Mouse (Mus musculus) embryonic fibroblast, embryonic 13.5 days (primary cell): ENCODE measurements around the gene Rftn1. TPM values are rescaled to one million over a fixed set of nuclear protein-coding genes. Genes with fewer than 3 reads are reported as not detected.

Source experiments
- H3K27ac ChIP-seq: 2 replicates; pipeline ENCODE4 v1.5.1; 2012; ENCODE audit warnings: low read length, control low read depth, inconsistent platforms; ENCODE audit not compliant: insufficient read depth
- H3K4me1 ChIP-seq: 2 replicates; pipeline ENCODE4 v1.6.1; 2011; ENCODE audit warnings: low read length; ENCODE audit not compliant: control insufficient read depth, insufficient read depth
- H3K4me3 ChIP-seq: 2 replicates; pipeline ENCODE4 v1.5.1; 2011; ENCODE audit warnings: mild to moderate bottlenecking, control low read depth, low read length; ENCODE audit not compliant: insufficient read depth
- CTCF ChIP-seq: IDR thresholded peaks from 2 replicates; pipeline ENCODE4 v1.5.1; 2011; ENCODE audit warnings: mild to moderate bottlenecking, control low read depth, low read length, moderate library complexity, borderline replicate concordance; ENCODE audit not compliant: insufficient read depth
- POLR2A ChIP-seq: IDR thresholded peaks from 2 replicates; pipeline ENCODE4 v1.6.1; 2011; ENCODE audit warnings: low read depth, mild to moderate bottlenecking, control low read depth, low read length, moderate library complexity
- polyA plus RNA-seq: library from polyadenylated mRNA; stranded (reverse); fragments of >200 nt; gene quantifications from 2 replicates; pipeline ENCODE4 v1.2.4, GENCODE M21; 2011; ENCODE audit warnings: low read depth; ENCODE audit not compliant: missing spikeins, insufficient read length

Rftn1 gene
- polyA plus RNA-seq, 1 experiment, result 15.1 TPM

GRCm38 (mm10) chr17:50131698-50132097 lies 58.8 kb downstream of the Rftn1 start:
- no peak for TF ChIP-seq CTCF
- TF ChIP-seq POLR2A, result no peak

GRCm38 (mm10) chr17:50130421-50130820 lies 60.1 kb downstream of the Rftn1 start:
- TF ChIP-seq POLR2A (no peak), CTCF (no peak)
- Histone ChIP-seq H3K27ac (no peak overlapping the region), H3K4me1 (peaks cover 17% of the 10 kb centered on the region), H3K4me3 (no peak overlapping the region)

More at GRCm38 (mm10) chr17:50131698-50132097, 58.8 kb downstream of the Rftn1 start:
- peaks cover 7% of the 10 kb centered on the region for H3K4me1 ChIP-seq
- H3K27ac ChIP-seq, result no peak overlapping the region
- no peak overlapping the region for H3K4me3 ChIP-seq

- Histone ChIP-seq H3K4me3 (no peak overlapping the region), H3K4me1 (peaks cover 32% of the 10 kb centered on the region), H3K27ac (no peak overlapping the region)
- TF ChIP-seq POLR2A (no peak), CTCF (no peak)
These were observed 62.1 kb downstream of the Rftn1 start for GRCm38 (mm10) chr17:50128392-50128791.

- Histone ChIP-seq H3K4me1 (peaks cover 32% of the 10 kb centered on the region), H3K27ac (peak overlapping the region; percentile 8), H3K4me3 (no peak overlapping the region)
- TF ChIP-seq CTCF (no peak), POLR2A (no peak)
These were observed 63.2 kb downstream of the Rftn1 start for GRCm38 (mm10) chr17:50127045-50127813.

GRCm38 (mm10) chr17:50126545-50126944 lies 63.9 kb downstream of the Rftn1 start:
- Histone ChIP-seq H3K4me1 (peaks cover 32% of the 10 kb centered on the region), H3K27ac (peak overlapping the region; percentile 20; the same call in 1 of the 2 replicates)
- TF ChIP-seq POLR2A (no peak), CTCF (no peak)

GRCm38 (mm10) chr17:50125900-50126299 lies 64.6 kb downstream of the Rftn1 start:
- Histone ChIP-seq H3K27ac (peak overlapping the region; percentile 43), H3K4me3 (no peak overlapping the region), H3K4me1 (peaks cover 32% of the 10 kb centered on the region)
- TF ChIP-seq POLR2A (no peak), CTCF (no peak)

More at GRCm38 (mm10) chr17:50126545-50126944, 63.9 kb downstream of the Rftn1 start:
- no peak overlapping the region for H3K4me3 ChIP-seq

- TF ChIP-seq POLR2A, result no peak
- TF ChIP-seq CTCF, result no peak
- H3K27ac ChIP-seq, result peak overlapping the region; percentile 43
- peaks cover 32% of the 10 kb centered on the region for H3K4me1 ChIP-seq
- no peak overlapping the region for H3K4me3 ChIP-seq
These were observed 65.2 kb downstream of the Rftn1 start for GRCm38 (mm10) chr17:50125245-50125798.

- peaks cover 32% of the 10 kb centered on the region for H3K4me1 ChIP-seq
- no peak for TF ChIP-seq CTCF
- TF ChIP-seq POLR2A, result no peak
- no peak overlapping the region for H3K4me3 ChIP-seq
- H3K27ac ChIP-seq, result peak overlapping the region; percentile 62; the same call in 1 of the 2 replicates
These were observed 65.8 kb downstream of the Rftn1 start for GRCm38 (mm10) chr17:50124708-50125107.

GRCm38 (mm10) chr17:50122555-50122954 lies 67.9 kb downstream of the Rftn1 start:
- Histone ChIP-seq H3K4me3 (no peak overlapping the region), H3K27ac (no peak overlapping the region), H3K4me1 (peaks cover 28% of the 10 kb centered on the region)
- TF ChIP-seq POLR2A (no peak), CTCF (no peak)

GRCm38 (mm10) chr17:50120098-50120497 lies 70.4 kb downstream of the Rftn1 start:
- TF ChIP-seq POLR2A, result no peak
- TF ChIP-seq CTCF, result no peak
- Histone ChIP-seq H3K4me3 (no peak overlapping the region), H3K4me1 (peaks cover 14% of the 10 kb centered on the region), H3K27ac (no peak overlapping the region)
